Mouse (Mus musculus): ENCODE data around the gene Olfr173. TPM values are rescaled to one million over a fixed set of nuclear protein-coding genes. Genes with fewer than 3 reads are reported as not detected.

Olfr173 gene
- not detected for total RNA-seq (2021)

DNA sequence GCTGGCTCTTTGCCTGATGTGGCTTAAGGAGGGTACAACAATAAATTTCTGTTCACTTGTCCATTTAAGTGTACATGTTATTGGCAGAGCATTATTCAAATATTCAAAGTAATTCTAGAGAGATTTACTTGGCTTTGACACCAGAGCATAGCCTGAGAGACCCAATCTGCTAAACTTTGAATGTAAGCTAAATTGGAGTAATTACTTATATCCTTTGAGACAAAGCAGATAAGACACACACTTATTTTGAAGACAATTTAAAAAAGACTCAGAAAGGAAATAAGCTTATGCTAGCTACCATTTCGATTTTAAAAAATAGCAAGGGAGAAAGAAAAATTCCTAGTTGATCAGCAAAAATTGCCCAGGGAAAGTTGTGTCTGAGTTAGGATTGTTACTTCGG, at the start of gene Olfr173:
Gene Olfr173, minus strand, starts transcription at position 101 of the 400 bp plus-strand sequence.
- intact Hi-C loops (cut with DNase I) = no loop called here
- no peak for DNase-seq (ENCODE audit: low spot score)

DNA sequence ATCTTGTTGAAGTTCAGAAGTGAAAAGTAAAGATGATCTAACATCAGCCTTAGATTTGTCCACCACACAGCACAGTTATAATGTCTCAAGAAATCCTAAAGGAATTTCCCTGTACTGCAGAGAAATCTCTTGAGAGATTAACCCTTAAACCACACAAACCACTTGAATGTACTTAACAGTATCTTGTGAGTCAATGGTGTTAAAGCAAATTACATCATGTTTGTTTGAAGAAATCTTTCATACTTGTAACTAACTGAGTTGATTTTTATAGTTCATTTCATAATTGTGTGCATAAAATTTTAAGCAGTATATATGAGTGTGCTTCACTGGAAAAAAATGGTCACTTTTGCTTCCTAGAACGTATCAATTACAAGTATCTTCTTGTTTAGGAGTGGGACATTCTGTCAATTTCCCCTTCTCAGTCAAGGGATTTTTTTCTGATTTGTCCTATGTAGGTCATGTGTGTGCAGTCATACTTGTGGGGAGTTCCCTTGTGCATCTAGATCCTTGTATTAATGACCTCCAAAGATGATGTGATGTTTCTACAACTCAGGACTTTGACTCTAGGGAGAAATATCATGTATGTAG, 26.8 kb upstream of the Olfr173 start, which contains the start of gene Olfr175-ps1:
Gene Olfr175-ps1, minus strand, starts transcription at position 51 of the 588 bp plus-strand sequence.
- intact Hi-C loops (cut with DNase I) = no loop called here
- DNase-seq (ENCODE audit: low spot score) = no peak

DNA sequence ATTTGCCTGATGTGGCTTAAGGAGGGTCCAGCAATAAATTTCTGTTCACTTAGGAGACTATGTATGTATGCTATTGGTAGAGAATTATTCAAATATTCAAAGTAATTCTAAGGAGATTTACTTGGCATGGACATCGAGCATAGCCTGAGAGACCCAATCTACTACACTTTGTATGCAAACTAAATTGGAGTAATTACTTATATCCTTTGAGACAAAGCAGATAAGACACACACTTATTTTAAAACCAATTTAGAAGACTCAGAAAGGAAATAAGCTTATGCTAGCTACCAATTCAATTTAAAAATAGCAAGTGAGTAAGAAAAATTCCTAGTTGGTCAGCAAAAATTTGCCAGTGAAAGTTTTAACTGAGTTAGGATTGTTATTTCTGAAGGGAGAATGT, 37.0 kb downstream of the Olfr173 start, which contains the start of gene Olfr172:
Gene Olfr172, minus strand, starts transcription at position 101 of the 400 bp plus-strand sequence.
- intact Hi-C loops (cut with DNase I) = no loop called here
- no peak for DNase-seq (ENCODE audit: low spot score)

DNA sequence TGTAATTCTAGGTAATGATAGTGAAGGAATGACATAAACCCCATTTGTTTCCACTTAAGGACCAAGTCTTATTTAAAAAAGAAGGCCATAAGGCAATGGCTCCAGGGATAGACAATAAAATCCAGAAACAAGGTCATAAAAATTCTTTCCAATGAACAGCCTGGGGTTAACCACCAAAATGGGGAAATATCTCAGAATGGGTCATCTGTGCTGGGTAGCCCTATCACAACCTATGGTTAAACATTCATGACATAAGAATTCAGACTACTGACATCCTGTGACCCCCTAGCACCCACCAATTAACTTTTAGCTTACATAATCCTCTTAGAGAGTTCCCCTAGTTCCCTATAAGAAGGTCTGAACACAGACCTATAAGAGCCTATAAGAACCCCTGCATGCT, 43.9 kb downstream of the Olfr173 start:
- intact Hi-C loops (cut with DNase I) = no loop called here
- DNase-seq (ENCODE audit: low spot score) = no peak

DNA sequence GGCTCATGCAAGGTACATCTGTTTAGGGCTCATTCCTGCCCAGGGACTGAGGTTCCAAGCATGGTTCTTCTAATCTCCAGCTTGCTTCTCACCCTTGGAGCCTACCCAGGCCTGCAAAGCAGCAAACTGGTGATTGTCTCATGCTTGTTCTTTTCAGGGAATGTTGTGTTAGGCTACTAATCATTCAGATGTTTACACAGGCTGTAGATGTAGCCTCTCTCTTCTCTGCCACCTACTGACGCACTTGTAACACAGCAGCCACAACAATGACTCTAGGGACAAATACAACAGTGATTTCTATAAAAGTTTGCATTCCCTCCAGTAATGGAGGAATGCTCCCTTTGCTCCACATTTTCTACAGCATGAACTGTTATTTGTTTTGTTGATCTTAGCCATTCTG, 48.8 kb downstream of the Olfr173 start:
- intact Hi-C loops (cut with DNase I) = loop anchor here (5.0 kb wide), 3 partner anchors 124 to 454 kb away; no protein-coding TSS in a partner anchor
- DNase-seq (ENCODE audit: low spot score) = no peak

DNA sequence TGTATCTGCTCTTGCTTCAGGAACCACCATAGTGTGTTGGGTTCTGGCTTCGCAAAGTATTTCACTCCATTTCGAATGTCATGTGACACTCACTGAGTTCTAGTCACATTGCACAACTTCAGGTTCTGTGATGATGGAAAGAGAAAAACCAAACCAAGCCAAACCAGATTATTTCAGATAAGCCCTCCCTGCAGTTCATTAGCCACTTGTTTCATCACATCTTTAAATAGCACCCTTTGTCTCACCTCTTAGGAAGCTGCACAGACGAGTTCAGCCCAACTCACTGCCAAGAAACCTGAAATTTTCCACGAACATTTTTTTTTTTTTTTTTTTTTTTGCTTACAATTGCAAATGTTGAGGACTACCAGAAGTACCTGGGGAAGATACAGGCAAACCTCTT, 53.4 kb downstream of the Olfr173 start:
- intact Hi-C loops (cut with DNase I) = no loop called here
- DNase-seq (ENCODE audit: low spot score) = no peak

Small RNA genes within 50 kb of the gene (microRNA-seq; reads per million reads assigned to microRNA genes)
- gene Gm27564 = not detected

Other genes with a start within 250 kb of the Olfr173 start
- gene Gm813, start 183.3 kb downstream of the Olfr173 start, total RNA-seq (2021) = not detected
- gene E330017A01Rik, start 161.5 kb downstream of the Olfr173 start, total RNA-seq (2021) = not detected
- 10 to 100 TPM; 35.3 to 40.8 TPM for gene Cpox, start 130.0 kb downstream of the Olfr173 start, total RNA-seq (2021)
- gene Gpr15, start 81.2 kb downstream of the Olfr173 start, total RNA-seq (2021) = not detected
- gene Cldnd1, start 72.4 kb downstream of the Olfr173 start, total RNA-seq (2021) = 10 to 100 TPM; 55.7 to 59.6 TPM
- gene Olfr172, start 37.1 kb downstream of the Olfr173 start, total RNA-seq (2021) = not detected
- not detected for gene Olfr175-ps1, start 26.5 kb upstream of the Olfr173 start, total RNA-seq (2021)
- not detected for gene Olfr177, start 74.5 kb upstream of the Olfr173 start, total RNA-seq (2021)
- not detected for gene Olfr178, start 91.8 kb upstream of the Olfr173 start, total RNA-seq (2021)
- not detected for gene Olfr181, start 128.5 kb upstream of the Olfr173 start, total RNA-seq (2021)
- gene Olfr180, start 129.1 kb upstream of the Olfr173 start, total RNA-seq (2021) = not detected
- not detected for gene Olfr183, start 195.1 kb upstream of the Olfr173 start, total RNA-seq (2021)
- gene Olfr186, start 230.0 kb upstream of the Olfr173 start, total RNA-seq (2021) = not detected
- gene Olfr187, start 239.5 kb upstream of the Olfr173 start, total RNA-seq (2021) = not detected

All from heart, postnatal 25 days (tissue).